Mouse (Mus musculus): ENCODE results near the gene A030005K14Rik.

- TF ChIP-seq CTCF (conservative IDR thresholded peaks at IDR 0.05; ENCODE audit: low read length) (peak; percentile 72), NANOG (IDR thresholded peaks at IDR 0.05; ENCODE audit: borderline replicate concordance, low read length) (no peak)
Measured at GRCm38 (mm10) chr1:83064851-83065250, 5.7 kb upstream of the A030005K14Rik start.

Measured in E14TG2a.4 (cell line).